In genomic region chr9:107665308-107665707, GRCm38 (mm10) we compare ENCODE assay signal across 1 mouse cellular context.
TF ChIP-seq lines count a peak whose summit lies in the region.

No protein-coding gene starts in this region.

TF ChIP-seq in CH12.LX, 34 proteins besides CTCF, POLR2A, EP300 and RAD21:
- peak; percentile 94 for TF ChIP-seq ZKSCAN1 (IDR thresholded peaks at IDR 0.05; ENCODE audit: borderline replicate concordance, low read depth, low read length)
- TF ChIP-seq IRF4 (IDR thresholded peaks at IDR 0.05; ENCODE audit: low read depth, low read length) = no peak
